Mouse (Mus musculus): Measurements from ENCODE around the gene Ccnb2.

- TF ChIP-seq CTCF (IDR thresholded peaks at IDR 0.05) (no peak), EP300 (IDR thresholded peaks at IDR 0.05) (no peak)
Measured at GRCm38 (mm10) chr9:70366898-70367297, 54.4 kb downstream of the Ccnb2 start.
